Mouse (Mus musculus): Measurements from ENCODE around the gene Ctdsp2. TPM values are rescaled to one million over a fixed set of nuclear protein-coding genes. Genes with fewer than 3 reads are reported as not detected.

Gene Ctdsp2
- total RNA-seq, 2 experiments from 2014 or later, result 108 to 115 TPM

- peak in 1 of 2 experiments; percentile 46 for DNase-seq (ENCODE audit: low spot score in 2 of 2)
Observed at GRCm38 (mm10) chr10:127040569-127041214, 62.2 kb downstream of the Ctdsp2 start.

GRCm38 (mm10) chr10:127041274-127041766 lies 62.8 kb downstream of the Ctdsp2 start, which contains the start of the genes Mettl1 and Eef1akmt3:
TSS of gene Mettl1 (plus strand) at chr10:127041414.
TSS of gene Eef1akmt3 (minus strand) at chr10:127041513.
- peak in 1 of 2 experiments; percentile 48 for DNase-seq (ENCODE audit: low spot score in 2 of 2)

GRCm38 (mm10) chr10:127041774-127042338 lies 63.3 kb downstream of the Ctdsp2 start:
- DNase-seq (ENCODE audit: low spot score in 2 of 2), result peak; percentile 87 to 93

GRCm38 (mm10) chr10:127042468-127043115 lies 64.1 kb downstream of the Ctdsp2 start:
- DNase-seq (ENCODE audit: low spot score in 2 of 2), result no peak

- no peak for DNase-seq (ENCODE audit: low spot score in 2 of 2)
Observed at GRCm38 (mm10) chr10:127043187-127043586, 64.7 kb downstream of the Ctdsp2 start.

- DNase-seq (ENCODE audit: low spot score in 2 of 2), result no peak
Observed at GRCm38 (mm10) chr10:127047954-127048353, 69.4 kb downstream of the Ctdsp2 start, which contains the start of gene Cyp27b1. TSS of gene Cyp27b1 (plus strand) at chr10:127048250.

- DNase-seq (ENCODE audit: low spot score in 2 of 2), result no peak
Observed at GRCm38 (mm10) chr10:127048608-127049394, 70.3 kb downstream of the Ctdsp2 start.

Small RNA genes within 50 kb of the gene (microRNA-seq; reads per million reads assigned to microRNA genes)
- 13.7 to 65.6 reads per million in 2 experiments for gene Mir26a-2
- gene Mir546, result 0 to 0.39 reads per million in 2 experiments

Other genes with a start within 250 kb of the Ctdsp2 start
- 1 to 10 TPM; 7.4 to 8.9 TPM for gene Atp23, start 77.4 kb upstream of the Ctdsp2 start, total RNA-seq (2021)
- gene Avil, start 22.0 kb downstream of the Ctdsp2 start, total RNA-seq (2021), result under 1 TPM; 0.25 to 0.77 TPM
- gene Tsfm, start 52.1 kb downstream of the Ctdsp2 start, total RNA-seq (2021), result 10 to 100 TPM; 28.0 to 29.0 TPM
- gene Mettl1, start 62.7 kb downstream of the Ctdsp2 start, total RNA-seq (2021), result 10 to 100 TPM; 11.2 to 12.6 TPM
- gene Eef1akmt3, start 62.8 kb downstream of the Ctdsp2 start, total RNA-seq (2021), result under 1 TPM; 0.17 to 0.38 TPM
- 1 to 10 TPM in 1 of 2 experiments, under 1 TPM in 1; 0.91 to 1.2 TPM for gene Cyp27b1, start 69.5 kb downstream of the Ctdsp2 start, total RNA-seq (2021)
- 10 to 100 TPM; 20.5 to 21.9 TPM for gene March9, start 81.5 kb downstream of the Ctdsp2 start, total RNA-seq (2021)
- gene Cdk4, start 84.8 kb downstream of the Ctdsp2 start, total RNA-seq (2021), result 10 to 100 TPM; 83.9 to 91.1 TPM
- gene Tspan31, start 91.5 kb downstream of the Ctdsp2 start, total RNA-seq (2021), result 10 to 100 TPM; 60.3 to 60.7 TPM
- gene Agap2, start 96.6 kb downstream of the Ctdsp2 start, total RNA-seq (2021), result 100 to 1,000 TPM; 807 to 841 TPM
- gene Os9, start 142.4 kb downstream of the Ctdsp2 start, total RNA-seq (2021), result 100 to 1,000 TPM; 105 to 107 TPM
- 100 to 1,000 TPM; 122 to 124 TPM for gene B4galnt1, start 186.5 kb downstream of the Ctdsp2 start, total RNA-seq (2021)
- gene Slc26a10, start 201.9 kb downstream of the Ctdsp2 start, total RNA-seq (2021), result 10 to 100 TPM; 10.2 to 13.5 TPM
- 100 to 1,000 TPM; 338 to 373 TPM for gene Arhgef25, start 211.4 kb downstream of the Ctdsp2 start, total RNA-seq (2021)
- gene Dtx3, start 217.0 kb downstream of the Ctdsp2 start, total RNA-seq (2021), result 100 to 1,000 TPM; 210 to 217 TPM
- 100 to 1,000 TPM; 103 to 114 TPM for gene Pip4k2c, start 232.9 kb downstream of the Ctdsp2 start, total RNA-seq (2021)